Mouse (Mus musculus) heart, embryonic 12.5 days (tissue): ENCODE measurements around the gene Txnip. TPM values are rescaled to one million over a fixed set of nuclear protein-coding genes. Genes with fewer than 3 reads are reported as not detected.

Source experiments
- ATAC-seq: fragments of 200-750 bp; cut with Nextera tagmentation; 2 replicates; pipeline ENCODE4 v1.8.0; 2017; ENCODE audit warnings: moderate TSS enrichment, moderate library complexity; ENCODE audit not compliant: insufficient number of reproducible peaks, low FRiP score
- H3K27ac ChIP-seq: fragments of 300-500 bp; sonication (generic); 2 replicates; pipeline ENCODE4 v1.5.1; 2016; ENCODE audit warnings: mild to moderate bottlenecking, moderate library complexity; ENCODE audit not compliant: poor library complexity, severe bottlenecking
- H3K27me3 ChIP-seq: fragments of 300-500 bp; sonication (generic); replicated peaks from 2 replicates; pipeline ENCODE4 v1.6.1; 2016; ENCODE audit warnings: mild to moderate bottlenecking, moderate library complexity
- H3K36me3 ChIP-seq: fragments of 300-500 bp; sonication (generic); 2 replicates; pipeline ENCODE4 v1.6.1; 2016; ENCODE audit warnings: mild to moderate bottlenecking, moderate library complexity
- H3K4me1 ChIP-seq: fragments of 300-500 bp; sonication (generic); replicated peaks from 2 replicates; pipeline ENCODE4 v1.6.1; 2016; ENCODE audit warnings: mild to moderate bottlenecking
- H3K4me2 ChIP-seq: fragments of 300-500 bp; sonication (generic); 2 replicates; pipeline ENCODE4 v1.6.1; 2016; ENCODE audit warnings: mild to moderate bottlenecking, moderate library complexity
- H3K4me3 ChIP-seq: fragments of 300-500 bp; sonication (generic); 2 replicates; pipeline ENCODE4 v1.5.1; 2016; ENCODE audit warnings: mild to moderate bottlenecking
- H3K9ac ChIP-seq: fragments of 300-500 bp; sonication (generic); 2 replicates; pipeline ENCODE4 v1.6.1; 2016; ENCODE audit warnings: mild to moderate bottlenecking, moderate library complexity
- H3K9me3 ChIP-seq: fragments of 300-500 bp; sonication (generic); replicated peaks from 2 replicates; pipeline ENCODE4 v1.6.1; 2016; ENCODE audit warnings: mild to moderate bottlenecking, moderate library complexity
- WGBS: fragments of 180-500 bp; shearing (Covaris S2); methylation state at CpG from one replicate; pipeline ENCODE4 v1.1.7; 2016; 5-methylcytosine and 5-hydroxymethylcytosine counted together
- polyA plus RNA-seq: library from polyadenylated mRNA; unstranded; fragments of >200 nt; fragmentation: Nextera tagmentation; extraction: Ambion mirVana; gene quantifications from 2 replicates; pipeline ENCODE4 v1.2.1, GENCODE M21; 2016

Gene Txnip
- polyA plus RNA-seq, 1 experiment from 2014 or later = 144 TPM

- Histone ChIP-seq H3K27ac (no peak overlapping the region), H3K4me2 (no peak overlapping the region), H3K9me3 (no peaks in the 10 kb centered on the region), H3K36me3 (no peaks in the 10 kb centered on the region), H3K9ac (no peak overlapping the region), H3K4me1 (peaks cover 57% of the 10 kb centered on the region), H3K27me3 (no peaks in the 10 kb centered on the region), H3K4me3 (no peak overlapping the region)
- no peak for ATAC-seq
- WGBS = 66% methylated on average over 7 of the region's 7 CpGs
Observed at GRCm38 (mm10) chr3:96570643-96571042, 12.9 kb downstream of the Txnip start.

DNA sequence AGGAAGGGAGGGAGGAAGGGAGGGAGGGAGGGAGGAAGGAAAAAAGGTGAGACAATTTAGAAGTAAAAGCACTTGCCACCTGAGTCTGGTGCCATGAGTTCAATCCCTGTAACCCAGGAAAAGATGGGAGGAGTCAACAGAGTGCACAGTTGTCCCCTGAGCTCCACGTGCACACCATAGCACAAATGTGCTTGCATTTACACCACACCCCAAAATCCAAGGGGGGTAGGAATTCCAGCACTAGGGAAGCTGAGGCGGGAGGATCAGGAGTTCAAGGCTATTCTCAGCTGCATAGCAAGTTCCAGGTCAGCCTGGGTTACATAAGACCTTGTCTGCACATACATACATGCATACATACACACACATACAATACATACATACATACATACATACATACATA lies 13.6 kb downstream of the Txnip start:
- 78% methylated on average over 2 of the region's 2 CpGs for WGBS
- Histone ChIP-seq H3K27ac (no peak overlapping the region), H3K4me1 (peaks cover 63% of the 10 kb centered on the region)

DNA sequence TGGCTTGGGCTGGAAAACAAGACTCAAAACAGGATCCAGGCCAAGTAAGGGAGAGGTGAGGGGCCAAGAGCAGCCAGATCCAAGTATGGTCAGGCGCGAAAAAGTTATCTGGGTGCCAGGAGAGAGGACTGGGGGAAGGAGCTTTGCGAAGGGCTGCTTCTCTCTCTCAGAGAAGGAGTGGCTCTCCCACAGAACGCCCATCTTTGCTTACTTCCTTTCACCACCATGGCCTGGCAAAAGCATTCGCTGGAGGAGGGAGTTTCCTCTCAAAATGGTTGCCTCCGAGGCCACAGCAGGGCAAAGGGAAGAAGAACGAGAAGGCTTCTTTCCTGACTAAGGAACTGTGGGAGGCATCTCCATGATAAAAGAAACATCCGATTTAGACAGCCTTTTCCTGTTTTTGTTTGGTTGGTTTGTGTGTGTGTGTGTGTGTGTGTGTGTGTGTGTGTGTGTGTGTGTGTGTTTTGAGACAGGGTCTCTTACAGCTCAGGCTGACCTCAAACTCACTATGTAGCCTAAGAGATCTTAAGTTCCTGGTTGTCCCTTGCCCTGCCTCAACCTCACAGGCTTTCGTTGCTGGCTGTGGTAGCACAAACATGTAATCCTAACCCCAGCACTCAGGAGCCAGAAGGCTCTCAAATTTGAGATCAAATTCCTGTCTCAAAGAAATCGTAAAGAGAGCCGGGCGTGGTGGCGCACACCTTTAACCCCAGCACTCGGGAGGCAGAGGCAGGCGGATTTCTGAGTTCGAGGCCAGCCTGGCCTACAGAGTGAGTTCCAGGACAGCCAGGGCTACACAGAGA lies 14.3 kb downstream of the Txnip start:
- Histone ChIP-seq H3K9me3 (no peaks in the 10 kb centered on the region), H3K36me3 (no peaks in the 10 kb centered on the region), H3K4me3 (no peak overlapping the region), H3K4me1 (peaks cover 66% of the 10 kb centered on the region), H3K27me3 (no peaks in the 10 kb centered on the region), H3K27ac (peak overlapping the region; percentile 42; the same call in 1 of the 2 replicates), H3K9ac (no peak overlapping the region), H3K4me2 (no peak overlapping the region)
- 58% methylated on average over 16 of the region's 16 CpGs for WGBS
- no peak for ATAC-seq

More for the DNA sequence above, 13.6 kb downstream of the Txnip start:
- no peaks in the 10 kb centered on the region for H3K36me3 ChIP-seq
- no peak for ATAC-seq
- H3K9ac ChIP-seq = no peak overlapping the region
- no peak overlapping the region for H3K4me3 ChIP-seq
- H3K4me2 ChIP-seq = no peak overlapping the region
- no peaks in the 10 kb centered on the region for H3K27me3 ChIP-seq
- no peaks in the 10 kb centered on the region for H3K9me3 ChIP-seq

- peak overlapping the region; percentile 46 for H3K9ac ChIP-seq
- no peaks in the 10 kb centered on the region for H3K9me3 ChIP-seq
- H3K4me2 ChIP-seq = 0 out of 2 replicates have a peak overlapping the region, but pooled peaks have one; percentile 2
- peaks cover 75% of the 10 kb centered on the region for H3K4me1 ChIP-seq
- 41% methylated on average over 19 of the region's 19 CpGs for WGBS
- H3K27ac ChIP-seq = 0 out of 2 replicates have a peak overlapping the region, but pooled peaks have one; percentile 1
- H3K36me3 ChIP-seq = no peaks in the 10 kb centered on the region
- ATAC-seq = no peak
- no peak overlapping the region for H3K4me3 ChIP-seq
- no peaks in the 10 kb centered on the region for H3K27me3 ChIP-seq
Observed at GRCm38 (mm10) chr3:96573611-96574511, 16.1 kb downstream of the Txnip start.

DNA sequence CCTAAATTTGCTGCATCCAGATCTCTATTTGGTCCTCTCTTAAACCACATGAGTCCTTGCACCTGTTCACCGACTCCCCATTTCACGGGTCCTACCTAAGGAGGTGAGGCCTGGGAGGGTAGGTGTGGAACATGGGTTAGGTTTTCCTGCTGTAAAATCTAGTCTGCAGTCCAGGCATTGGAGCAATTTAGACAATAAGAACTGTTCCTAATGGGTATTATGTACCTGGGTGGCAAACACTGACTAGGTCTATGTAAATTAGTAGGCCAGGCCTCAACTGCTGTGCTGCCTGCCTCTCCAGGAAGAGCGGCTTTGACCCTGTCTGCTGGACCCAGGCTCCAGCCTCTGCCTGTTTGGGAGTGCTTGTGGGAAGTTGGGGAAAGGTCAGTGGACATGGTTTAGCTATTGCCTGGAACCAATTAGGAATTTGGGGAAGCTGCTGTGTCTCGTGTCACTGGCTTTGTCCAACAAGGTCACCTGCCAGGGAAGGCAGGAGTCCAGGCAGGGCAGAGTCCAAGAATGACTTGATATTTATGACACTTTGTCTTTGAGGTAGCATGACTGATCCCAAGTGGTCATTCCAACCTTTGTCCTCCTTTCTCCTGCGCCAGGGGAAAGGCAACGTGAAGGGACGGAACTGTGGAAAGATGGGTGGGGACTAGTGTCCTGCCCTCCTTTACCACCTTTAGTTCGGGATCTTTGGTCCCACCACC lies 17.7 kb downstream of the Txnip start:
- ATAC-seq = no peak
- Histone ChIP-seq H3K4me1 (peaks cover 71% of the 10 kb centered on the region), H3K9me3 (no peaks in the 10 kb centered on the region), H3K4me3 (no peak overlapping the region), H3K27me3 (no peaks in the 10 kb centered on the region), H3K27ac (peak overlapping the region; percentile 98), H3K9ac (no peak overlapping the region), H3K4me2 (peak overlapping the region; percentile 60), H3K36me3 (no peaks in the 10 kb centered on the region)
- 79% methylated on average over 8 of the region's 8 CpGs for WGBS

GRCm38 (mm10) chr3:96576005-96576658 lies 18.4 kb downstream of the Txnip start:
- Histone ChIP-seq H3K36me3 (no peaks in the 10 kb centered on the region), H3K27ac (peak overlapping the region; percentile 98), H3K4me1 (peaks cover 71% of the 10 kb centered on the region), H3K9me3 (no peaks in the 10 kb centered on the region), H3K4me3 (peak overlapping the region; percentile 27), H3K4me2 (peak overlapping the region; percentile 60), H3K27me3 (no peaks in the 10 kb centered on the region), H3K9ac (0 out of 2 replicates have a peak overlapping the region, but pooled peaks have one; percentile 57)
- ATAC-seq = peak; percentile 40
- 34% methylated on average over 14 of the region's 14 CpGs for WGBS

DNA sequence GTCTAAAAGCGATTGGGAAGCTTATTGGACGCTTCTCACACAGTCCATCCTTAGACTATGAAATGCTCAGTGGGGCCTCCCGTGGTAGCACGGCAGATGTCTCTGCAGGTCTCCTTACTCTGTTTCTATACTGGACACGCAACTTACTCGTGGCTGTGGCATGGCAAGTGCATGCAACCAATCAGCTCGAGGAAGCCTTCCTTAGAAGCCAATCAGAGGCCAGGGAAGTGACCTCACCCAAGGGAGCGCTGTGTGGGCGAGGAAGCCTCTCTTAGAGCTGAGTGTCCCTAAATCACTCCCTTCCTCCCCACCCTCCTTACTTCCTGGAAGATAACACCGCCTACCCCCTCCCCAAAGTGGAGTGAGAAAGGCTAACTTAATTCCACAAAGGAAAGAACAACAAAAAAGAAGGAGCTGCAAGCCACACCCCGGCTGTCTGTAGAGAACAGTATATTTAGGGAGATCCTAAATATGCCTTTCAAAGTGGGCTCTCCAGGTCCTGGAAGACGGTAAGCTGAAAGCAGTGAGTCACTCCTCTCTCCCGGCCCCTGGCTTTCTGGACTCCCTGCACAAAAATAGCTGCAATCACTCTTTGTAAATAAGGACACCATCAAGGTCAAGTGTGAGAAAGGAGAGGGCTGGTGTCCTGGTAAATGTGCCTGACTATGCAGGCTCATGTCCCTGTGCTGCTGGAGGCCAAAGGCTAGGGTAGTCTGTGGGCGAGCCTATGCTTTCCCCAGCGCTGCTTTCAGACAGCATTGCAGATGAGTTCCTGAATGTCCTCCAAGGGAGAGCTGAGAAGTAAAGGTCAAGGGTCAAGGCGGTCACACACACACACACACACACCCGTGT lies 19.2 kb downstream of the Txnip start, which contains the start of gene Gm16253:
TSS of gene Gm16253 (plus strand) at position 295 of the 852 bp plus-strand sequence.
- ATAC-seq = peak; percentile 92
- Histone ChIP-seq H3K9ac (peak within 1 kb of the TSS; percentile 57), H3K36me3 (no peaks in the 10 kb centered on the region), H3K4me3 (peak within 1 kb of the TSS; percentile 27), H3K4me1 (peaks cover 67% of the 10 kb centered on the region), H3K4me2 (peak within 1 kb of the TSS; percentile 60), H3K27ac (peak within 1 kb of the TSS; percentile 98), H3K9me3 (no peaks in the 10 kb centered on the region), H3K27me3 (no peaks in the 10 kb centered on the region)
- 9% methylated on average over 17 of the region's 17 CpGs for WGBS

DNA sequence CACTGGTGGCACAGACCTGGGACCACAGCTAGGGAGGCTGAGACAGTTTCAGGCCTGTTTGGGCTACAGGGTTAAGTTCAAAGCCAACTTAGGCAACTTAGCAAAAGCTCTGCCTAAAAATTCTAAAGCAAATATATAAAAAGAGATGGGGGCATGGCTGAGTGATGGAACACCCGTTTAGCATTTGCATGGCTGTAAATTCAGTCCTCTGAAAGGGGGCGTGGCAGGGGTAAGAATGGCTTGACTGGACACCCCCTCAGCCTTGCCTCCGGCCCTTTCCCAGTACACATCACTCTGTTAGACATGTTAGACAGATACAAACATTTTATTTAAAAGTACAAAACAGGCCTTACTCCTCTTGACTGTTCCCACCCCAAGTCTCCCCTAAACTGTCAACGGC lies 19.8 kb downstream of the Txnip start:
- Histone ChIP-seq H3K4me3 (peak overlapping the region; percentile 27; the same call in 1 of the 2 replicates), H3K9ac (peak overlapping the region; percentile 57), H3K4me1 (peaks cover 64% of the 10 kb centered on the region)

GRCm38 (mm10) chr3:96578561-96579238 lies 20.9 kb downstream of the Txnip start:
- H3K36me3 ChIP-seq = no peaks in the 10 kb centered on the region
- WGBS = 80% methylated on average over 12 of the region's 12 CpGs
- H3K4me3 ChIP-seq = no peak overlapping the region
- H3K4me1 ChIP-seq = peaks cover 57% of the 10 kb centered on the region
- H3K27me3 ChIP-seq = no peaks in the 10 kb centered on the region
- peak overlapping the region; percentile 47 for H3K27ac ChIP-seq
- no peak overlapping the region for H3K4me2 ChIP-seq
- no peak for ATAC-seq
- H3K9ac ChIP-seq = 0 out of 2 replicates have a peak overlapping the region, but pooled peaks have one; percentile 30
- H3K9me3 ChIP-seq = no peaks in the 10 kb centered on the region

More for the DNA sequence above, 19.8 kb downstream of the Txnip start:
- H3K36me3 ChIP-seq = no peaks in the 10 kb centered on the region
- no peak for ATAC-seq
- no peaks in the 10 kb centered on the region for H3K27me3 ChIP-seq
- WGBS = 76% methylated on average over 4 of the region's 4 CpGs
- H3K4me2 ChIP-seq = peak overlapping the region; percentile 60
- peak overlapping the region; percentile 98 for H3K27ac ChIP-seq
- H3K9me3 ChIP-seq = no peaks in the 10 kb centered on the region
